Mouse (Mus musculus) olfactory bulb, adult 2 months (tissue): ENCODE results near the gene Sfxn5.

ENCODE experiments used
- CTCF ChIP-seq: fragments of 200-500 bp; IDR thresholded peaks from 2 replicates; pipeline ENCODE4 v1.5.1; 2012; ENCODE audit warnings: low read depth, mild to moderate bottlenecking, low read length, moderate library complexity; ENCODE audit not compliant: insufficient read depth
- POLR2A ChIP-seq: fragments of 200-500 bp; IDR thresholded peaks from 2 replicates; pipeline ENCODE4 v1.6.1; 2012; ENCODE audit warnings: mild to moderate bottlenecking, low read depth, low read length, moderate library complexity; ENCODE audit not compliant: insufficient read depth

GRCm38 (mm10) chr6:85348133-85348532 is 14.9 kb upstream of the Sfxn5 start:
- no peak for TF ChIP-seq POLR2A
- TF ChIP-seq CTCF: no peak
